Mouse (Mus musculus) lung, postnatal 14 days (tissue): ENCODE results near the gene Trex1.

Experiments
- DNase-seq: peaks from one replicate; pipeline ENCODE4 v3.0.0; 2021

Trex1 gene

DNA sequence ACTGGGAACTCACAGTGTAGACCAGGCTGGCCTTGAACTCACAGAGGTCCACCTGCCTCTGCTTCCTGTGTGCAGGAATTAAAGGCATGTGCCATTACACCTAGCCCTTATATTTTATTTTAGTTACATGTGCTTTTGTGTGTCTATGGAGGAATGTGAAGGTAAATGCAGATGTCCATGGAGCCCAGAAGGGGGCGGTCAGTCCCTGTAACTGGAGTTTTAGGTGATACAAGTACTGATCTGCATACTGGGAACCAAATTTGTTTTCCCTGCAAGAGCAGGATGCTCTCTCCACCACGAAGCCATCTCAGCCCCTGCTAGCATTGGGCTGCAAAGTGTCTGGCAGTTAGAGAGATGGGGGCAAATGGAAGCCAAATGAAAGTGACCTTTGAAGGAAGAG, 25.4 kb upstream of the Trex1 start:
- DNase-seq, result no peak

DNA sequence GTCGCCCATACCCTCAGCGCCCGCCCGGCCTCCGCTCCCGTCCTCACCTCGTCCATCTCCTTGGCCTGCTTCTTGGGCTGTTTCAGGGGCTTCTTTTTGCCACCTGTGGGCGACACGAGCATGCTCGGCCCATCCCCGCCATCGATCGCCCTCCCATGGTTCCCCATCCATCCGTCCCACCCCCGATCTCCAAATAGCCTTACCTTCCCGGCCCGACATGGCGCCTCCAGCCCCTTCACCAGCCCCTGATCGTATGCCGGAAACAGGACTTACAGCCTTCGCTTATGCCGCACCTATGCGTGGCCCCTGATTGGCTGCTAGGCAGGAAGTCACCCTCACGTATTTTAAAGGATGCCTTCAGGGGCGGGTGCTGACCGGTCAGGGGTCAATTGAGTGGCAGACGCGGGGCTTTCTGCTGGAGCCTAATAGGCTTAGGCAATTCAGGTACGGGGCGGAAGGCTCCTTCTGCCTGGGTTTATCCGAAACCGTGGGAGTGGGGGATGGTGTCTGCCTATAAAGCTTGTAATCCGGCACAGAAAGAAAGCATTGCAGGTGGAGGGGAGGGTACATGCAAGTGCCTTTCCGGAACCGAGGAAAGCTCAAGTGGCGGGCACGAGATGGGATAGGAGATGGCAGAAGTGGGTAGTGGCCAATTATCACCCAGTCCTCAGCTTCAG, 22.7 kb upstream of the Trex1 start, which contains the start of the genes Ccdc51 and Tma7:
TSS of gene Ccdc51 (plus strand) at position 370 of the 677 bp plus-strand sequence.
TSS of gene Tma7 (minus strand) at position 464 of the 677 bp plus-strand sequence.
- peak; percentile 81 for DNase-seq

DNA sequence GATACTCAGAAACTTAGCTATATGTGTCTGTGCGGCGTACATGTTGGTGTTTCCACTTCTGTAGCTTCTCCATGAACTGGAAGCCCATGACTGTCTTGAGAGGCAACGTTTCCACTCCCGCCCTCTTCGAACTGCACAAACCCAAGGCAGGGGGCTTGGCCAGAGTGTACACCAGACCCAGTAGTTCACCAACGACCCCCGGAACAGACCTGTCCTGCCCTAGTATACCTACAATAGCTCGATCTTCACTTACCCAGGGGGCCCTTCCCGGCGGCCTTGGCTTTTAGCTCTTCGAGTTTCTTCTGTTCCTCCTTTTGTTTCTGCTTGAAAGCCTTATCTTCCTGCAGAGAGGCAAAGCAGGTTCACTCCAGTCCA, 22.2 kb upstream of the Trex1 start:
- no peak for DNase-seq

DNA sequence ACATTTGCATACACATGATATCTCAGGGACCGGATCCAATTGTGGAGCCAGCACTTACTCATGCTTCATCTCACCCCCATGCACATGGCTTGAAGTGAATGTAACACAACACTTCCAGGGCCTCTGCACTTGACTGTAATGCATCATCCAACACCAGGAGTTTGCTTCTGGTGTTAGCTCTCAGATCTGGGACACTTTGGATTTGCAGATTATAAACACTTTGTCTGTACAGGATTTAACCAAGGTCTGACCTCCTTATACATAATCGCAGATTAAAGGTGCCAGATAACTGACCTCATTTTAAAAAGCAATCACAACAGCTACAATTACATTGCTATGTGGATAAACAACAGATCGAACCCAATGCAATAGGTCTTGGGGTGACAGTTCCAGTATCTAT, 21.0 kb upstream of the Trex1 start:
- DNase-seq, result no peak

DNA sequence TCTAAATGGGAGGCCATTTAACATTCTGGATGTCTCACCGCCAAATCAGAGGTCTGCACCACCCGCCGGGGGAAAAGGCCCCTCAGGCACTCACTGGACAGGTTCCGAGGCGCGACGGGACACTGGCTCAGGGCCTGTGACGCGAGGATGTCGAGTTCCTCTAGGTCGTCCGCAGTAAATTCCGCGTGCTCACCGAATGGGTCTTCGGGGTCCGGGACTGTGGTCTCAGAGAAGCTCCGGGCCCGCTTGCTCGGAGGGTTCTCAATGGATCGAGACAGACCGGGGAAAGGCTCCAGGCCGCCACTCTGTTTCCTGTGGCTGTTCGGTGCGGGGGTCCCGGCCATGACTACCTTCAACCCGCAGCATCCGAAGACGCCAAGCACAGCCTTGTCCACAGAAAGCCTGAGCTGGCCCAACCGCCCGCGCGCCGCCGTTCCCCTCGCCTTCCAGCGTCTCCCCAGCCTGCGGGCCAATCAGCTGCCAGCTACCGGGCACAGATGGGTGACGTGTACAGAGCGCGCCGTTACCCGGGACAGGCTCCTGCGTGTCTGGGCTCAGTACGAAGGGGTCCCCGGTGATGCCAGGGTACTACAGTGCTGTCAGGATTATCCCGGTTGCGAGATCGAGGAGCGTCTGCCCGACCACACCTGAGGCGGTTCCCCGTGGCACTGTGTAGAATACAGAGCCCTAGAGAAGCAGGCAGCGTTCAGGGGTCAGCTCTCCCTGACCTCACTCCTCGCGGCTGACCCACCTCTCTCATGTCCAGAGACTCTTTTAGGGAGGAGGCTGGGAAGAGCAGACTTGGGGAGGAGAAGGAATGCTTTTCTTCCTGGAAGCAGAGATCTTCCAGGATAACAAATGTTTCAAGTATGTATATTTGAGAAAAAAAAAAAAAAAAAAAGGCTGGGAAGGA, 14.4 kb upstream of the Trex1 start, which contains the start of gene Atrip:
TSS of gene Atrip (minus strand) at position 464 of the 913 bp plus-strand sequence.
- peak; percentile 90 for DNase-seq

DNA sequence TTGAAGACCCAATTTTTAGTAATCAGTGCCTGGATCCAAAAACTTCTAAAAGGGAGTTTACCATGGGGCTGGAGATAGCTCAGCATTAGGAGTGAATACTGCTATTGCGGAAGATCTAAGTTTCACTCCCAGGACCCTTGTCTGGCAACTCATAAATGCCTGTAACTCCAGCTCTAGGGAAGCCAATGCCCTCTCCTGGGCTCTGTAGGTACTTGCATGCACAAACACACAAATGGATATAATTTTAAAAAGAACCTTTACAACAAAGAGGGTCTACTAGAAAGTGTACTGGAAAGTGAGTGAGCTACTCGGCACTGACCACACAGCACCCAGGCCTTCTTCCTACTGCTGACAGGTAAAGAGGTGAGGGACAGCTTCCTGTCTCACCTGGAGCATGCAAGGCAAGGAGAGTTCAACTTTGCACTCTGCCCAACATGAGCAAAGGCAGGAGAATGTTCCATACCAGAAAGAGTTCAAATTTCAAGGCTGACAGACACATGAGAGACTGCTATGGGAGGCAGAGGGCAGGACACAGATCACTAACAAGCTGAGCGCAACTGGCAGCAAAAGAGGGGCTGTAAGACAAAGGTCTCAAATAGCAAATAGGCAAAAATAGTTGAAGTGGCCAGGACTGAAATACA, 8.7 kb upstream of the Trex1 start:
- no peak for DNase-seq

DNA sequence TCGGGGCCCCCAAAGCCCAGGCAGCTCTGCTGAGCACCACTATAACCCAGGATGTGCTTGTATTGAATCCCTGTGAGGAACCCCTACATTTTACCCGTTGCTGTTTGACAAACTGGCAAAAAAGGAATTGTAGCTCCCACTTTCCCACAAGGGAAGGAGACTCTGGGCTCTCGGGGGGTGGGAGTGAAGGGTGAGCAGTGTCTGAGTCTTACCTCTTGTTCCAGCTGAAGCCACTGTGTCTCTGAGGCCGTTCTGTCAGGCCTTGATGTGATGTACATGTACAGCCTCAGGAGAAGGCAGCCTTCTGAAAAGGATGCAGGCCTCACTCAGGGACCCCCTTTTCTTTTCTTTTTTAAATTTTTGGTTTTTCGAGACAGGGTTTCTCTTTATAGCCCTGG, 1.4 kb upstream of the Trex1 start:
- DNase-seq, result no peak

DNA sequence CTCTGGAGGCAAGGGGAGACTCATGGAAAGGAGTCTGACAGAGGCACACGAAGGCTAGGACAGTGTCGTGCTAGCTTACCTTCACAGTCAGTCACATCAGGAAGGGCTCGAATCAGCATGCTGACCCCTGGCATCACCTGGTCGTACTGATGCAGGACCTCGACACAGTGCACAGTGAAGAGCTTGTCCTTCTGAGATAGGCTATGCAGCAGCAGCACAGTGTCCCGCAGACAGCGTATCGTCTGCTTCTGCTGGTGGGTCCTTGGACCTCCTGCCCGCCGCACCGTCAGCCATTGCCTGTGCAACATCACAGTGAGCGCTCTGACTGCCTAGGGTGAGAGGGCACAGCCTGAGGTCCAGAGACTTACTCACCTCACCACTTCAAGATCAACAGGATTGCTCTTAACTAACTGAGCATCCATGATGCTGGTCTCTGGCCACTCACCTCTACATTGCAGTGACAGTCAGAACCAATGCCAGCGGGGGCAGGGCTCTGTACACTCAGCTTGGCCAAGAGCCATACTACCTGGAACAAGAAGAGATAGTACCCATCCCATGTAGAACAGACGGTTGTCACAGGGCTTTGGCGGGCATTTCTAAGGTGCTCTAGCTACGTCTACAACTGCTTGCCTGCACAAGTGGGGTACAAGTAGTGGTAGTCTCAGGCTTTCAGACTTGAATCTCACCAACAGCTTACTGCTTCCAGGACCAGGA, 807 bp upstream of the Trex1 start:
- DNase-seq, result no peak

DNA sequence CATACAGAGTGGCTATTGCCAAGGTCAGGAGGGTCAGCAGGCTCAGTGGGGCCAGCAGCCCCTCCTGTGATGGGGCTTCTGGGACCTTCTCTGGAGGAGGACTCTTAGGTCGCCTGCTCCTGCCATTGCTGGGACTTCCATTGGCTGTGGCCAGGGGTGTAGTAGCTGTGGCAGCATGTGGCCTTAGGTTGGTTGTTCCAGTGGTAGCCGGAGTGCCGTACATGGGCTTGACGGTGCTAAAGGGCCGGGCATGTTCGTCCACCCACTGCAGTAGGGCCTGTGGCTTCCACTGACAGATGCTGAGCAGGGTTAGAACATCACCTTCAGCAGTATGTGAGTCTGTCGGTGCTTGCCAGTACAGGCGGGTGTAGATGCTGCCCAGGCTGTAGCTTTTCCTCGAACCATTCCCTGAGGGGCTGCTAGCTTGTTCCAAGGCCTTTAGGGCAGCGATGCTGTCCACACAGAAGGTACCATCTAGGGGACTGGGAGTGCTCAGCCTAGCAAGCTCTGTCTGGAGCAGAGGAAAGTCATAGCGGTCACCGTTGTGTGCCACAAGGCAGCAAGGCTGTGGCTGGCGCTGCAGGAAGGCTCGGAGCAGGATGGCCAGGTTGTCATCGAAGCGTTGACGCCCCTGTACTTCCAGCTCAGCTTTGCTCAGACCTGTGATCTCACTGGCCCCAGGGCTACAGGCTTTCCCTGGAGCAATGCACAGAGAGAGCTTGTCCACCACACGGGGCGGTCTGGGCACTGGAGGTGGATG, 1.3 kb downstream of the Trex1 start:
- no peak for DNase-seq

DNA sequence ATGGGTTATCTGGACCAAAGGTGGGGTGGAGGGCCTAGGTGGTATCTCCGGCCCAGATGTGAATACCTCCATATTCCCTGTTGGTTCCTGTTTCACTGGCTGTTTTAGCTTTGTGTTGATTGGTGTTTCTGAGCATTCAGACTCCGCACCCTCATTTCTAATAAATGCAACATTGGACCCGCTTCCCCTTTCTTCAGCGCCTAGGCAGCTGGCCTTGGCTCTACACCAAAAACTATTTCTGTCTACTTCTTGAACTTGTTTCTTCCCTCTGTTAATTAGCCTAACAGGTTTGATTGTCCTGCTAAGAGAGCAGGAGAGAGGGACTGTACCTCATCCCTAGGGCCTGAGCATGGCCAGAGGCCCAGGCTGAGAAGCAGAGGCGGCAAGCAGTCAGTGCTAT, 2.0 kb downstream of the Trex1 start:
- DNase-seq, result no peak

DNA sequence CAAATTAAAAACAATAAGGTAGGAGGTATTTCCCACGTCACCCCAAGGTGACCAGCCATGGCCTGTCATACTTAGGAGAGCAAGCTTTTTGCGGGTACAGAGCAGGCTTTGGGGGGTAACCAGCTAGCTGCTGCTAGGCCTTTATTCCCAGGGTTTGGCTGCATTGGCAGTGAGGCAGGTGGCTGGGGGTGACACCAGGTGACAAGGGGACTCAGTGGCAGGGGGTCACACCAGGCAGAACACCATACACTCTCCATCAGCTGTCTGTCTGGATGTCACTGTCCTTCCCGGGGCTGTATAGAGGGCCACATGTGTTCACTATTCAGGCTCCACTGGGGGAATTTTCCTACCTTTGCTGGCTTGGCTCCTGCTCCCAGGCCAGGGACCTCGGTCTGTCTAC, 2.6 kb downstream of the Trex1 start:
- no peak for DNase-seq

DNA sequence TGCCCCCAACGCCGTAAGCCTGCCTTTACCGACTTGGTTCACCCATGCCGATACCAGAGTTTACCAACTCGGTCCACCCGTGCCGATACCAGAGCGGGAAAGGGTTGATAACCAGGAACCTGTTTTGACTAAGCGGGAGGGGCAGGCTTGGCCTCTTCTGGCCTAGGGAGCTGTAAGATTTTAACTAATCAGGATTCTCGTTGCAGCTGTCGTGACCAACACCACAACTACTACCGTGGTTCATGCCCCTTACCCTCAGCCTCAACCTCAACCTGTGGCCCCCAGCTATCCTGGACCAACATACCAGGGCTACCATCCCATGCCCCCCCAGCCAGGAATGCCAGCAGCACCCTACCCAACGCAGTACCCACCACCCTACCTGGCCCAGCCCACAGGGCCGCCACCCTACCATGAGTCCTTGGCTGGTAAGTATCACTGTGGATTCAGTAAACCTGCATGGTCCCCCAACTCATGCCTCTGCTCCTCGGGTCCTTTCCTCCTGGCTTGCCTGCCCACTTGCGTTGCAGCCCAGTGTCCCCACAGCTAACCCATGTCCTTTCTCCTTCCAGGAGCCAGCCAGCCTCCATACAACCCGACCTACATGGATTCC, 3.3 kb downstream of the Trex1 start:
- no peak for DNase-seq

DNA sequence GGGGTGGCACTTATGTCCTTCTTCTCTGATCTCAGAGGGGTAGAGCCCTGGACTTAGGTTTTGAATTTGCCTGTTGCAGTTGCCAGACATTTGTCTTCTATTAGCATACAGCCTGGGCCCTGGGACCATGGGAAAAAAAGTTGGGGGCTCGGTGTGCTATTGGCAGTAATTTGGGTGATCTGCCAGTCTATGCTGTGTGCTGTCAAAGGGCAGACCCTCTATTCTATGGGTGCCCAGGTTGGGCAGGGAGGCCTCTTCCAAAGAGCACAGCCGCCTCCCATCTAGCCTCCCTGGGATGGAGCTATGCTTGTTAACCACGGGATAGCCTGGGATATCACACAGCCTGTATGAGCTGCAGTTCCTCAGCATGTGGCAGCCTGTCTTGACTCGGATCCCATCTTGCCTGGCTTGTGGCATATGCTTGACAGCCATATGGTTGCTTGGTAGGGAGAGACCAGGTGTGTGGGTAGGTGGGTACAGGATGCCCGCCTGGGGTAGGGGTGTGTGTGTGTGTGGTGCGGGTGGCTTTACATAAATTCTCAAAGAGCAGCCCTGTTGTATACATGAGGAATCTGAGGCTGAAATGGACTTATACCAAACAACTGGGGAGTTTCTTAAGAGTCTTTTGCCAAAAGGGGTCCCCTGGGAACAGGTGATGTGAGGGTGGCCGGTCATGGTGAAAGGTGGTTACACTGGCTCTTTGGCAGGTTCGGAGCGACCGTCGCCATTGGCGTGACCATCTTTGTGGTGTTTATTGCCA, 4.1 kb downstream of the Trex1 start:
- DNase-seq, result no peak

DNA sequence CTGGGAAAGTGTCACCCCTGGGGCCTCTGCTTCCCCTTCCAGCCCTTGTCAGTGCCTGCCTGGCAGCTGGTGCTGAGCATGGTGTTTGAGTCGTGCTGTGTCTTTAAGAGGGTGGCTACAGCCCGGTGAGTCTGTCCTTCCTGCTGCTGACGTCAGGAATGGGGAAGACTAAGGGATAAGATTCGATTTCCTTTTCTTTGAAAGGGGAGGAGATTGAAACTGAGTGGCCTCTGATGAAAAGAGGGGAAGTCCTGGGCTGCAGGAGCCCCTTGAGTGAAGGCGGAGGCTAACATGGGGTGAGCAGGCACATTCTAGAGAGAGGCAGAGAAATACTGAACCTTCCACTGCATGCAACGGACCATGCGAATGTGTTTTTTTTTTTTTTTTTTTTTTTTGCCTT, 4.8 kb downstream of the Trex1 start:
- peak; percentile 64 for DNase-seq

DNA sequence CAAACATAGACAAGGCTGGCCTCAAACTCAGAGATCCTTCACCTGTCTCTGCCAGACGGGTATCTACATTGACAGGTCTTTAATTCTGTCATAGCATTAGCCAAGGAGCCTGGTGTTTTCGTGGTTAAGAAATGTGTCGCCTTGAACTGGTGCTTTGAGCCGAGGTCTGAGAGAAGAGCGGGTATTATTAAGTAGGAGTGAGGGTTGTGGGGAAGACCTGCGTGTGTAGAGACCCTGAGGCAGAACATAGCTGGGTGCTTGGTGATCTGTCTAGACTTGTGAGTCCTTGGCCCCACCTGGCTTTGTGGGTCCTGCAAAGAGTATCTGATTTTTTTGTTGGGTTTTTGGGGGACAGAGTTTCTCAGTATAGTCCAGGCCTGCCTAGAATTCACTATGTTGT, 5.7 kb downstream of the Trex1 start:
- no peak for DNase-seq

DNA sequence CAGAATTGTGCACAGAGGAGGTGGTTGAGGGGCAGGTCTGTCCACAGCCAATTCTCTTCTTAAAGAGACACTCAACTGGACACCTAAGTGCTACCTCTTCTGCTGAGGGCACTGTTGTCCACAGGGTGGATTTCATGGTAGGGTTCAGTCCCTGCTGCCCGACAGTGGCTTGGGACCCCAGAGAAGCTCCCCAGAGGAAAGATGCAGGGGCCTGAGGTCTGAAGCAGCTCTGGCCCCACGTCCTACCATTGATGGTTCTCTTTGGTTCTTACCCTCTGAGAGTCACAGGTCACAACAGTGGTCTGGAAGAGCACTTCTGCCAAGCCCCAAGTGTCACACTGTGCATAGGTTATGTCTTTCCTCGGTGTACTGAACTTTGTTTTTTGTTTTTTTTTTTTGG, 6.2 kb downstream of the Trex1 start:
- DNase-seq, result no peak

DNA sequence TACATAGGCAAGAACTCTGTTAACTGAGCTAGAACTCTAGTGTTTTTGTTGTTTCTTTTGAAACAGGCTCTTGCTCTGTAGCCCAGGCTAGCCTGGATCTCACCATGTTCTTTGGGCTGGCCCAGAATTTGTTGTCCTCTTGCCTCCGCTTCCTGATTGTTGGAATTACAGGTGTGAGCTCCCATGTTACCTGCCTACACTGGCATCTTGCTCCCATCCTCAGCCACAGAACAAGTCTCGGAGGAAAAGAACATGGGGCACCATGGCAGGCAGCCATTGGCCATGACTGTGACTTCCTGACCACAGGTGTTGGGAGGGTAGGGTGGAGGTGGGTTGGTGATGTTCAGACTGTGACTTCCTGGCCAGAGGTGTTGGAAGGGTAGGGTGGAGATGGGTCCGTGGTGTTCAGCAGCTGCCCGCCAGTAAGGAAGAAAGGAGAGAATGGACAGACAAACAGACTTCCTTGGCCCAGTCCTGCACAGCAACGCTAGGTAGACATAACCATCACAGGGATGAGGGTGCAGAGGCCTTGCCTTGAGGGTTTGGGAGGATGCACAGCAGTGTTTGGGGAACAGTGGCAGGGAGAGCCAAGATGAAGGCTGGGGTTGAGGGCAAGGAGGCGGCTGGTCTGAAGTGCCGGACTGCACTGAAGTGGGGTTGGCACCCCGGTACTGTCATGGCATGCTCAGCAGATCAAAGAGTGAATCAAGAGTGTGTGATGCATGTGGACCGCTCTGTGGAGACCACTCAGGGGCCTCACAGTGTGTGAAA, 6.9 kb downstream of the Trex1 start:
- DNase-seq, result no peak

DNA sequence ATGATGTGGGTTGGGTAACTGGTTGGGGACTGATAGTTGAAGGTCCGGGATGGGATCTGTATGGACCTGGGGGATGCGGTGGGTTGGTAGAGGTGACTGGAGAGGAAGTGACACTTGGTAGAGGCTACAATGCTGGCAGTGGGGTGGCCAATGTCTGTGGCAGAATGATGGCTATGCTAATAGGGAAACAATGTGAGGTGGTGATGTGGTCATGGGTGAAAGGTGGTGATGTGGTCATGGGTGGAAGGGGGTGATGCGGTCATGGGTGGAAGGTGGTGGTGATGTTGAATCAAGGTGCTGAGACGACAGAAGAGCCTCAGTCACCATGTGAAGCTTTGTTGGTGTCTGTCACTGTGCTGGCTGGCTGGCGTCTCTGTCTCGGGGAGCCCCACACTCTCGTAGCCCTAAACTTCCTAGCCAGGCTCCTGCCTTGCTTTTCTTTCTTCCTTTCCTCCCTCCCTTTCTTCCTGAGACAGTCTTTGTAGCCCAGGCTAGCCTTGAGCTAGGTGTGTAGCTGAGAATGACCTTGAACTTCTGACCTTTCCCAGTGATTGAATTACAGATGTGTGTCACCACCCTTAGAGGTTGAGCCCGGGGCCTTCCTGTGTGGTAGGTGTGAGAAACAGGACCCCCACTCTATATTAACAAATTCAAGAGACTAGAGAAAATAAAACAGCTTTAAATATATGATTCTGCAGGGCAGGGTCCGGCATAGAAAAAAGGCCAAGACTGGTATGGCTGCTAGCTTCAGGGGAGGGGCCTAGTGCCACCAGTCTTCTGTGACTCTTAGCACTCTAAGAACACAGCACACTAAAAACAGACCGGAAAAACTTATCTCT, 7.7 kb downstream of the Trex1 start:
- DNase-seq, result no peak

DNA sequence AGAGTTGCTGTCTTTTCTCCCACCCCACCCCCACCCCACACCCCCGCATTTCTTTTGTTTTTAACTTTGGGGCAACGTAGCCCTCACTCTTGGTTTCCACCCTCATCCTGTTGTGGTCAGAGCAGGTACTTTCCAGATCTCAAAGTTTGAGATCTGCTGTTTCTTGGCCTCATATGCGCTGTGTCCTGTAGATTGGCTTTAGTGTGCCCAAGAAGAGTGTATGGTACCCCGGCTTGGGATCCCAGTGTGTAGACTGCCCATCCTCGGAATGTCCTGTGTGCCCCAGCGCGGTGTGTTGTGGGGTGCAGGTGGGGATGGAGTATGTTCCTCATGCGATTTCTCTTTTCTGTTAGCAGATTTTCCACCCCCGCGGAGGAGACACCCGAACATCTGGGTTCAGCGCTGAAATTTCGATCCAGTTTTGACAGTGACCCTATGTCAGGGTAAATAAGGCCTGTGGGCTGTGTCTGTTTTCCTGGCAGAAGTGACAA, 8.5 kb downstream of the Trex1 start:
- no peak for DNase-seq
